Mouse (Mus musculus): Measurements from ENCODE around the gene Tbc1d2b. TPM values are rescaled to one million over a fixed set of nuclear protein-coding genes. Genes with fewer than 3 reads are reported as not detected.

The Tbc1d2b gene
- polyA plus RNA-seq, 1 experiment from 2014 or later: 12.9 TPM

DNA sequence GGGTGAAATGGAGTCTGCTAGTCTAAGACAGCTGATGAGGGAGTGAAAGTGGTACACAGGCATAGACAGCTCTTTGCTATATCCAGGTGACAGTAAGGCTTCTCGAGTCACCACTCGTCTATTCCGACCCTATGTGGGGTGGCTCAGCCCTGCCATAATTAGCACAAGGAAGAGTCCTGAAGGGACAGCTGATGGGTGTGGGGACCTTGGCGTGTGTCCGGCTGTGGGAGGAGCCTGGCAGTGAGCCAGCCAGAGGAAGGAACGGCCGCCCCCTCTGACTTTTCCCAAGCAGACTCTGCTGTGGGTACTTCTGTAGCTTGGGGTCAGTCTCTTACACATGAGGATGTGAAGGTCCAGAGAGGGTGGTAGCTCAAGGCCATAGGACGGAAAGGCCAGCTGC is 86.5 kb downstream of the Tbc1d2b start:
- no peak overlapping the region for H3K4me2 ChIP-seq (replicated peaks; ENCODE audit: low read depth, low read length)
- peak; percentile 57; the same call in 1 of the 2 replicates for ATAC-seq (ENCODE audit: low FRiP score, low TSS enrichment)
- 37% methylated on average over 8 of the region's 8 CpGs for WGBS
- H3K9ac ChIP-seq (replicated peaks; ENCODE audit: low read length): no peak overlapping the region
- H3K4me1 ChIP-seq (ENCODE audit: insufficient read depth, low read length): peaks cover 14% of the 10 kb centered on the region
- H3K9me3 ChIP-seq (ENCODE audit: low read length): no peaks in the 10 kb centered on the region
- no peak overlapping the region for H3K27ac ChIP-seq (ENCODE audit: low read length)
- H3K4me3 ChIP-seq (ENCODE audit: low read length): no peak overlapping the region
- no peaks in the 10 kb centered on the region for H3K27me3 ChIP-seq (ENCODE audit: insufficient read depth, low read length)
- 0 out of 2 replicates have a peak, but pooled peaks cover 5% of the 10 kb centered on the region for H3K36me3 ChIP-seq (ENCODE audit: insufficient read depth, low read length)

DNA sequence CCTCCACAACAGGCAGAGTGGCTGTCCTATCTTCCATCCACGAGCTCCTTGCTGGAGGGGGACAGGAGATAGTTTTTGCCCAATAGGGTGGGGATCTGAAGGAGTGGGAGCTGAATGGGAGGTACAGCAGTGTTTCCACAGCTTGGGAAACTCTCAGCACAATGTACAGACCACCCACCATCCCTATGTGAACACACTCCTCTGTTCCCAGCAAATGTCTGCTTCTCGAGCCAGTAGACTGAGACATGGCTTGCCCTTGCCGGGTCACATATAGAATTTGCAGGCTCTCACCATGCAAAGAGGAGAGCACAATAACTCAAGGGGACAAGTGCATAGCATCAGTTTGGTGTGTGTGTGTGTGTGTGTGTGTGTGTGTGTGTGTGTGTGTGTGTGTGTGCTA is 87.1 kb downstream of the Tbc1d2b start:
- Histone ChIP-seq H3K27me3 (ENCODE audit: insufficient read depth, low read length) (no peaks in the 10 kb centered on the region), H3K36me3 (ENCODE audit: insufficient read depth, low read length) (0 out of 2 replicates have a peak, but pooled peaks cover 3% of the 10 kb centered on the region), H3K4me1 (ENCODE audit: insufficient read depth, low read length) (peaks cover 14% of the 10 kb centered on the region), H3K4me3 (ENCODE audit: low read length) (no peak overlapping the region), H3K4me2 (replicated peaks; ENCODE audit: low read depth, low read length) (no peak overlapping the region), H3K27ac (ENCODE audit: low read length) (no peak overlapping the region), H3K9ac (replicated peaks; ENCODE audit: low read length) (no peak overlapping the region), H3K9me3 (ENCODE audit: low read length) (no peaks in the 10 kb centered on the region)
- WGBS: 59% methylated on average over 3 of the region's 3 CpGs
- no peak for ATAC-seq (ENCODE audit: low FRiP score, low TSS enrichment)

DNA sequence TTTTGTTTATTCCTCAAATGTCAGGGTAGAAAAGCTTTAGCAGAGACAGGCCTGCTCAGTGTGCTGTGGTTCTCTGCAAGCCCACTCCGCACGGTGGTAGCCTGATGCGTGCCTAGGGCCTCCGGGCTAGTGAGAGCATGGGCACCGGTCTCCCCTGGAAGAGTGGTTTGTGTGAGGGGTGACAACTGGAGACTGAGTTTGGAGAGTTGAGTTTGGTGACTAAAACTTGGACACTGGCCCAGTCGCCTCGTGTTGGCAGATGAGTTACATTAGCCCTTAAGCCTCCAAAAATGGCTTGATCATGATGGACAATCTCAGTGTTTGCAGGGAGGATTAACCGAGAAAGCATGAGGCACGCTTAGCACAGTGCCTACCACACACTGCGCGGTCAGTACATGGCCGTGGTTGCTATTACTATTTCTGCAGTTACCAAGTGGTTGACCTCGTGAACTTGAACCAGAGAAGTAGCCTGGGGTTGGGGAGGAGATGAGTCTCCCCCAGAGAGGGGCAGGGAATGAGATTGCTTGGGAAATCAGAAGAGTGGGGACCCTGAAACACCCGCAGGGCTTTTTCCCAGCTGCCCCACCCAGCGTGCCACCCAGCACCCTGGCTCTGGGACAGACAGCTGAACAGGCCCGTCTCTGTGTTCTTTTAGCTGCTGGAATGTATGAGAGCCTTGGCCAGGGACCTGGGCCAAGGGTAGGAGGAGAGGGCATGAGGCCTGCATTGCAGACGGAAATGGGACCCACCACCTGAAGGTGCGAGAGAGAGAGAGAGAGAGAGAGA is 87.8 kb downstream of the Tbc1d2b start:
- 0 out of 2 replicates have a peak, but pooled peaks cover 3% of the 10 kb centered on the region for H3K36me3 ChIP-seq (ENCODE audit: insufficient read depth, low read length)
- H3K27ac ChIP-seq (ENCODE audit: low read length): no peak overlapping the region
- H3K9me3 ChIP-seq (ENCODE audit: low read length): no peaks in the 10 kb centered on the region
- no peak overlapping the region for H3K4me2 ChIP-seq (replicated peaks; ENCODE audit: low read depth, low read length)
- 78% methylated on average over 18 of the region's 18 CpGs for WGBS
- ATAC-seq (ENCODE audit: low FRiP score, low TSS enrichment): no peak
- H3K4me3 ChIP-seq (ENCODE audit: low read length): no peak overlapping the region
- H3K27me3 ChIP-seq (ENCODE audit: insufficient read depth, low read length): no peaks in the 10 kb centered on the region
- peaks cover 14% of the 10 kb centered on the region for H3K4me1 ChIP-seq (ENCODE audit: insufficient read depth, low read length)
- no peak overlapping the region for H3K9ac ChIP-seq (replicated peaks; ENCODE audit: low read length)

DNA sequence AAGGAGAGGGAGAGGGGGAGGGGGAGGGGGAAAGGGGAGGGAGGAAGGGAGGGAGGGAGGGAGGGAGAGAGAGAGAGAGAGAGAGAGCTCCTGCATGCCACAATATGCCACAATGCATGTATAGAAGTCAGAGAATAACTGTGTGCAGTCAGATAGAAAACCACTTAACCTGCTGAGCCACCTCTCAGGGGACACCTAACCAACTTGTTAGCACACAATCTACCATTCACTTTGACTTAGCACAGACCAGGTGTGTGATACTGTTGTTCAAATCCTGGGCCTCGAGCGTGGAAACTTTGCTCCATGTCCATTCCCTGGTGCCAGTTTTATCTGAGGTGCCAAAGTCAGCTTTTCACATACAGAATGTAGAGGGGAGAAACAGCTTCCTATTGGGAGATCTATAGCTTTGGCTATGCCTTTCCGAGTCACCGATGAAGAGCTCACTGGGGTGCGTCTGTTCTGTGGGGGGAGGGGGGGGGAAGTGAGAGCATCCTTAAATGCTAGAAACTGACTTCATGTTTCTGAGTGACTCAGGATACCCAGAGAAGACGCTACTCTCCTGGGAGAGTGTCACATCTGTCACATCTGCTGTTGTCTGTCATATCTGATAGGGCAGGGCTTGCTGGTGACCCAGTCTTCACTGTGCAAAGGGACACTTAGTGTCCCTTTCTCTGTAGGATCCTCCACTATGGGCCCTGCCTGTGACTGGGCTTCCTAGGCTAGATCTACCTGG is 88.8 kb downstream of the Tbc1d2b start:
- no peak for ATAC-seq (ENCODE audit: low FRiP score, low TSS enrichment)
- Histone ChIP-seq H3K9ac (replicated peaks; ENCODE audit: low read length) (no peak overlapping the region), H3K9me3 (ENCODE audit: low read length) (no peaks in the 10 kb centered on the region), H3K4me2 (replicated peaks; ENCODE audit: low read depth, low read length) (no peak overlapping the region), H3K27ac (ENCODE audit: low read length) (no peak overlapping the region), H3K27me3 (ENCODE audit: insufficient read depth, low read length) (no peaks in the 10 kb centered on the region), H3K4me1 (ENCODE audit: insufficient read depth, low read length) (peaks cover 14% of the 10 kb centered on the region), H3K36me3 (ENCODE audit: insufficient read depth, low read length) (0 out of 2 replicates have a peak, but pooled peaks cover 3% of the 10 kb centered on the region), H3K4me3 (ENCODE audit: low read length) (no peak overlapping the region)
- 80% methylated on average over 6 of the region's 6 CpGs for WGBS

DNA sequence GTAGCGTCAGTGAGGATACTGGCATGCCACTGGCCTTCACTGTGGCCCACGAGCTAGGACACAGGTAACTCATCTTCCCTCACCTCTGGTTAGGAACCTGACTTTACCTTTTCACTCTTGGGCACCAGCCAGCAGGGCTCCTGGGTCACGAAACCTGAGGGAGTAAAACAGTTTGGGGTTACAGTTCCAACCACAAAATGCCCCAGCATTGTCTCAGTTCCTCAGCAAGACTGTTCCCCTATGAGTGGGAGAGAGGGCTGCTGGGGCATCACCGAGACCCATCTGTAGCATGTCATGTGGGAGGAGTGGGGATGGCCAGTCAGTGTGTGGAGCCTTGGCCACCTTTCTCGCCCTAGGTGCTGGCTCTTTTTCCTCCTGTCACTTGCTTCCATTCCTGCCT is 91.2 kb downstream of the Tbc1d2b start:
- no peak for ATAC-seq (ENCODE audit: low FRiP score, low TSS enrichment)

DNA sequence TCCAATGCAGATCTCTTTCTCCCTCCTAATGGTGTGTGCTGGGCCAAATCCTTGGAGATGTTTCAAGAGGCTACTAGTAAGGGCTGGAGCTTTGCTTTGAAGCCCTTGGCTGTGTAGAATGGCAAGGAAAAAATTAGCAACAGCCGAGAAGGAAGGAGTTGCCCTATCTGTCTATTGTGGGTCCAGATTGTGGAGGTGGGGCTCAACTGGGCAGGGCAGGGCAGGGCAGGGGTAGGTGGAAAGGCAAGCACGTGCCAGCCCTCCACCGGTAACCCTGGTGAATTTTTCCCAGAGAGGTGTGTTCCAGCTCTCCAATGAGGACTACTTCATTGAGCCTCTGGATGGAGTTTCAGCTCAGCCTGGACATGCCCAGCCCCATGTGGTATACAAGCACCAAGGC is 97.3 kb downstream of the Tbc1d2b start:
- Histone ChIP-seq H3K27ac (ENCODE audit: low read length) (no peak overlapping the region), H3K4me2 (replicated peaks; ENCODE audit: low read depth, low read length) (no peak overlapping the region), H3K27me3 (ENCODE audit: insufficient read depth, low read length) (no peaks in the 10 kb centered on the region), H3K36me3 (ENCODE audit: insufficient read depth, low read length) (peaks cover 17% of the 10 kb centered on the region; the same call in 1 of the 2 replicates), H3K9me3 (ENCODE audit: low read length) (no peaks in the 10 kb centered on the region), H3K4me1 (ENCODE audit: insufficient read depth, low read length) (no peaks in the 10 kb centered on the region), H3K9ac (replicated peaks; ENCODE audit: low read length) (no peak overlapping the region), H3K4me3 (ENCODE audit: low read length) (no peak overlapping the region)
- 87% methylated on average over 3 of the region's 3 CpGs for WGBS
- ATAC-seq (ENCODE audit: low FRiP score, low TSS enrichment): no peak

More for the DNA sequence above, 91.2 kb downstream of the Tbc1d2b start:
- Histone ChIP-seq H3K4me2 (replicated peaks; ENCODE audit: low read depth, low read length) (no peak overlapping the region), H3K27me3 (ENCODE audit: insufficient read depth, low read length) (no peaks in the 10 kb centered on the region), H3K9ac (replicated peaks; ENCODE audit: low read length) (no peak overlapping the region), H3K4me3 (ENCODE audit: low read length) (no peak overlapping the region), H3K9me3 (ENCODE audit: low read length) (no peaks in the 10 kb centered on the region), H3K27ac (ENCODE audit: low read length) (no peak overlapping the region), H3K36me3 (ENCODE audit: insufficient read depth, low read length) (peaks cover 6% of the 10 kb centered on the region; the same call in 1 of the 2 replicates), H3K4me1 (ENCODE audit: insufficient read depth, low read length) (peaks cover 9% of the 10 kb centered on the region)
- WGBS: 70% methylated on average over 5 of the region's 5 CpGs

DNA sequence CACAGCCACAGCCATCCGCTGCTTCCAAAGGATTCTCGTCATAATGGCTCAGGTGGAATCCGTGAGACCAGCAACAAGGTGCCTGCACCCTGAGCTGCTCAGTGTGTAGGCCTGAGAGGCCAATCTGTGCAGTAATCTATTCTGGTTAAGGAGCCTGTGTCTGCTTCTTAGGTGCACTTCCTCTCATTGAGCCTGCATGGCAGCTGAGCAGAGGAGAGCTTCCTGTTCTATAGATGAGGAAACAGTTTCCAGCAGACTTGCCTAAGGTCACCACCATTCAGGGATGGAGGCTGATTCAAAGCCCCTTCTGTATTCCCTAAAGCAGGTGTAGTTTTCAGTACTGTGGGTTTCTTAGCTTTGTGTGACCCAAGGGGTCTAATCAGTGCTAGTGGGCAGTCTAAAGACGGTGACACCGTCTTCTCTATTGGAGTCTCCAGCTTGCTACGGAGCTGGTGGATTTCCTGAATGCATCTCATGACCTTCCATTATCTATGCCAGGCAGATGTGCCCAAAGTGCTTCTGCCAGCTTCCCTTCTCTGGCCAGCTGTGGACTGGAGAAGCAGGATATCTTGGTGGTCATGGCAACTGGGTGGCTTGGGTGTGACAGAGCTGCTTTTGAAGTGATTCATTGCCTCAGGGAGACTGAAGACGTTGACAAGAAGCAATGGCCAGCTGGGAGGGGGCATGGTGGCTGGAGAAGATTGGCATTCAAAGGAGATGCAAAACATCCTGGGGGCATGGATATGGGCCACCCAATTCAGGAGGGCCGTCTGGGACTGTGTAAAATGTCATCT is 97.9 kb downstream of the Tbc1d2b start:
- Histone ChIP-seq H3K9ac (replicated peaks; ENCODE audit: low read length) (no peak overlapping the region), H3K9me3 (ENCODE audit: low read length) (no peaks in the 10 kb centered on the region), H3K36me3 (ENCODE audit: insufficient read depth, low read length) (peaks cover 17% of the 10 kb centered on the region; the same call in 1 of the 2 replicates), H3K27ac (ENCODE audit: low read length) (no peak overlapping the region), H3K4me2 (replicated peaks; ENCODE audit: low read depth, low read length) (no peak overlapping the region), H3K4me1 (ENCODE audit: insufficient read depth, low read length) (no peaks in the 10 kb centered on the region), H3K4me3 (ENCODE audit: low read length) (no peak overlapping the region), H3K27me3 (ENCODE audit: insufficient read depth, low read length) (no peaks in the 10 kb centered on the region)
- no peak for ATAC-seq (ENCODE audit: low FRiP score, low TSS enrichment)
- 73% methylated on average over 8 of the region's 8 CpGs for WGBS

DNA sequence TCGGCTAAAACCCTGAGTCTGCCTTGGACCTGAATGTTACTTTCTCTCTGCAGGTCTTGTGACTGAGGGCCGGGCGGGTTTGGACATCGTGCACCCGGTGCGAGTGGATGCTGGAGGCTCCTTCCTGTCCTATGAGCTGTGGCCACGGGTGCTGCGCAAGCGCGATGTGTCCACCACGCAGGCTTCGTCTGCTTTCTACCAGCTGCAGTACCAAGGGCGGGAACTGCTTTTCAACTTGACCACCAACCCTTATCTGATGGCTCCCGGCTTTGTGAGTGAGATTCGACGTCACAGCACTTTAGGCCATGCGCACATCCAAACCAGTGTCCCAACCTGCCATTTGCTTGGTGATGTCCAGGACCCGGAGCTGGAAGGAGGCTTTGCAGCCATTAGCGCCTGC is 99.2 kb downstream of the Tbc1d2b start:
- no peak for ATAC-seq (ENCODE audit: low FRiP score, low TSS enrichment)
- Histone ChIP-seq H3K4me1 (ENCODE audit: insufficient read depth, low read length) (no peaks in the 10 kb centered on the region), H3K27me3 (ENCODE audit: insufficient read depth, low read length) (no peaks in the 10 kb centered on the region), H3K36me3 (ENCODE audit: insufficient read depth, low read length) (peaks cover 17% of the 10 kb centered on the region; the same call in 1 of the 2 replicates), H3K4me2 (replicated peaks; ENCODE audit: low read depth, low read length) (no peak overlapping the region), H3K27ac (ENCODE audit: low read length) (no peak overlapping the region), H3K9me3 (ENCODE audit: low read length) (no peaks in the 10 kb centered on the region), H3K4me3 (ENCODE audit: low read length) (no peak overlapping the region), H3K9ac (replicated peaks; ENCODE audit: low read length) (no peak overlapping the region)
- 96% methylated on average over 19 of the region's 19 CpGs for WGBS

DNA sequence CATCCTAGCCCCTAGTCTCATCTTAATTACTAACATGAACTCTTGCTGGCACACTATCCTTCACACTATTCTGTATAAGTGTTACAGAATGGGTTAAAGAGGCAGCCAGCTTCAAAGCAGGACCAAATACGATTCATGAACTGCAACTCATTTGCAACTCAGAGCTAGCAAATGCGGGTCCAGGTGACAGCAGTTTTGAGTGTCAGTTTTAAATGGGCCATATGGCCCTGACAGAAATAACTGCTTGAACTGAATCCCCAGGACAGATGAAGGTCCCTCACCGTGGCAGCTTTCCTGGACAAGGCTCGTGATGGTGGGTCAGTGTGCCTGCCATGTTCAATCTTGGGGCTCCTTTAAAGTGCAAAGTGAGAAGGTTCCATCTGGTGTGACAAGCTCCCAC is 100.6 kb downstream of the Tbc1d2b start:
- no peak for ATAC-seq (ENCODE audit: low FRiP score, low TSS enrichment)
- Histone ChIP-seq H3K9me3 (ENCODE audit: low read length) (no peaks in the 10 kb centered on the region), H3K27me3 (ENCODE audit: insufficient read depth, low read length) (no peaks in the 10 kb centered on the region), H3K4me2 (replicated peaks; ENCODE audit: low read depth, low read length) (no peak overlapping the region), H3K36me3 (ENCODE audit: insufficient read depth, low read length) (0 out of 2 replicates have a peak, but pooled peaks cover 15% of the 10 kb centered on the region), H3K9ac (replicated peaks; ENCODE audit: low read length) (no peak overlapping the region), H3K27ac (ENCODE audit: low read length) (no peak overlapping the region), H3K4me1 (ENCODE audit: insufficient read depth, low read length) (no peaks in the 10 kb centered on the region), H3K4me3 (ENCODE audit: low read length) (no peak overlapping the region)
- WGBS: 51% methylated on average over 4 of the region's 4 CpGs
